Comparison of ENCODE assay signal across 29 mouse cellular contexts in genomic region chr8:94649496-94649895, GRCm38 (mm10). TPM values are rescaled to one million over a fixed set of nuclear protein-coding genes. Genes with fewer than 3 reads are reported as not detected.
DNase-seq lines count a peak whose midpoint lies in the region; ATAC-seq lines count a peak whose summit lies in the region.
"Had no signal": no experiment of that assay in that cellular context is flagged by ENCODE, and none has a peak within 500 bp of the region (broad histone marks: within the 10 kb centered on the region; RNA-seq: fewer than 3 reads in every experiment).

No protein-coding gene starts in this region.

- H3K9ac ChIP-seq in midbrain, embryonic 11.5 days (ENCODE audit: low read length): no peak overlapping the region
- no peak overlapping the region for H3K9ac ChIP-seq in midbrain, embryonic 14.5 days (replicated peaks; ENCODE audit: low read length)
- H3K9ac ChIP-seq: embryonic facial prominence, embryonic 15.5 days; forebrain, postnatal 0 days; heart, embryonic 15.5 days; hindbrain, embryonic 13.5 days; intestine, embryonic 15.5 days had no signal

- no peak for ATAC-seq in midbrain, embryonic 11.5 days (ENCODE audit: low FRiP score)
- ATAC-seq in midbrain, embryonic 14.5 days (ENCODE audit: low FRiP score, low TSS enrichment): no peak
- ATAC-seq: activated CD4-positive, CD25-positive, alpha-beta regulatory T cell, adult 4 months; forebrain, embryonic 14.5 days; forebrain, postnatal 0 days; hindbrain, embryonic 16.5 days; intestine, embryonic 15.5 days had no signal

- H3K27me3 ChIP-seq in midbrain, embryonic 11.5 days (ENCODE audit: control insufficient read depth, insufficient read depth, low read length): no peaks in the 10 kb centered on the region
- no peaks in the 10 kb centered on the region for H3K27me3 ChIP-seq in midbrain, embryonic 14.5 days (ENCODE audit: control insufficient read depth, insufficient read depth, low read length)
- H3K27me3 ChIP-seq: embryonic facial prominence, embryonic 15.5 days; heart, embryonic 15.5 days; hindbrain, embryonic 13.5 days; intestine, embryonic 15.5 days had no signal

- H3K4me1 ChIP-seq in midbrain, embryonic 11.5 days (ENCODE audit: control insufficient read depth, insufficient read depth, low read length): no peaks in the 10 kb centered on the region
- H3K4me1 ChIP-seq in midbrain, embryonic 14.5 days (ENCODE audit: control insufficient read depth, insufficient read depth, low read length): no peaks in the 10 kb centered on the region
- H3K4me1 ChIP-seq: embryonic facial prominence, embryonic 15.5 days; heart, embryonic 15.5 days; hindbrain, embryonic 10.5 days; hindbrain, embryonic 13.5 days; intestine, embryonic 15.5 days had no signal

- H3K4me2 ChIP-seq in midbrain, embryonic 11.5 days: no peak overlapping the region
- no peak overlapping the region for H3K4me2 ChIP-seq in midbrain, embryonic 14.5 days (ENCODE audit: low read length)
- H3K4me2 ChIP-seq: embryonic facial prominence, embryonic 15.5 days; heart, embryonic 11.5 days; heart, embryonic 15.5 days; hindbrain, embryonic 13.5 days; intestine, embryonic 15.5 days had no signal

- H3K36me3 ChIP-seq in midbrain, embryonic 11.5 days (ENCODE audit: control insufficient read depth, insufficient read depth, low read length): peaks cover 10% of the 10 kb centered on the region
- H3K36me3 ChIP-seq in midbrain, embryonic 14.5 days (ENCODE audit: control insufficient read depth, insufficient read depth, low read length): peaks cover 76% of the 10 kb centered on the region

- intact Hi-C loops in gastrocnemius, postnatal 36 days (cut with DNase I): no loop called here
- intact Hi-C loops in gastrocnemius, postnatal 14 days (cut with DNase I; ENCODE audit: low total_unique reads): no loop called here

- WGBS in midbrain, embryonic 11.5 days: 46% methylated on average over 3 of the region's 3 CpGs
- WGBS in midbrain, embryonic 14.5 days: 45% methylated on average over 3 of the region's 3 CpGs

- no peak overlapping the region for H3K4me3 ChIP-seq in midbrain, embryonic 11.5 days (ENCODE audit: low read depth, low read length)
- H3K4me3 ChIP-seq in midbrain, embryonic 14.5 days (replicated peaks; ENCODE audit: low read depth, low read length): no peak overlapping the region
- H3K4me3 ChIP-seq: embryonic facial prominence, embryonic 15.5 days; gastrocnemius, adult 2 months; heart, embryonic 15.5 days; hindbrain, embryonic 10.5 days; hindbrain, embryonic 13.5 days; intestine, embryonic 15.5 days had no signal

- DNase-seq in midbrain, embryonic 11.5 days (ENCODE audit: low spot score, missing footprints): peak; percentile 56
- DNase-seq in midbrain, embryonic 14.5 days: no peak
- peak; percentile 5 for DNase-seq in Muller cell, postnatal 12 days (ENCODE audit: inconsistent ontology term)
- peak; percentile 31 for DNase-seq in brain, adult 2 months (ENCODE audit: low read depth, low spot score)
- no peak for DNase-seq in gastrocnemius, postnatal 36 days
- DNase-seq in gastrocnemius, postnatal 14 days: no peak
- DNase-seq: adrenal gland, postnatal 10 days; adrenal gland, postnatal 36 days; cerebellum, adult 11-12 months; cerebellum, adult 8-10 months; cerebellum, postnatal 10 days; cerebellum, postnatal 36 days; embryo, embryonic 11 days; forebrain, postnatal 0 days; gastrocnemius, adult 2 months; gastrocnemius, postnatal 25 days; heart, postnatal 10 days; heart, postnatal 36 days; kidney, adult 18-20 months had no signal

- H3K27ac ChIP-seq in midbrain, embryonic 11.5 days (ENCODE audit: low read depth, low read length): no peak overlapping the region
- no peak overlapping the region for H3K27ac ChIP-seq in midbrain, embryonic 14.5 days (replicated peaks; ENCODE audit: low read depth, low read length)
- H3K27ac ChIP-seq: embryonic facial prominence, embryonic 15.5 days; gastrocnemius, adult 2 months; heart, embryonic 15.5 days; hindbrain, embryonic 10.5 days; hindbrain, embryonic 13.5 days; intestine, embryonic 15.5 days had no signal

- H3K9me3 ChIP-seq in midbrain, embryonic 11.5 days (ENCODE audit: control insufficient read depth, low read length): no peaks in the 10 kb centered on the region
- H3K9me3 ChIP-seq in midbrain, embryonic 14.5 days (ENCODE audit: control insufficient read depth, low read length): no peaks in the 10 kb centered on the region
- H3K9me3 ChIP-seq: embryonic facial prominence, embryonic 15.5 days; heart, embryonic 15.5 days; hindbrain, embryonic 10.5 days; hindbrain, embryonic 13.5 days; intestine, embryonic 15.5 days had no signal

RNA-seq across cellular contexts. Expression of gene Arl2bp, which starts 16.9 kb away (rescaled TPM):
- 94.6 and 108 TPM in 2 replicates for polyA plus RNA-seq in midbrain, embryonic 11.5 days (2014; fragmentation: Nextera tagmentation; extraction: Ambion mirVana)
- 83.0 and 99.4 TPM in 2 replicates for polyA plus RNA-seq in midbrain, embryonic 14.5 days (2014; fragmentation: Nextera tagmentation; extraction: Ambion mirVana)
- total RNA-seq in gastrocnemius, postnatal 36 days (2021): 10 to 100 TPM; 53.8 to 67.4 TPM
- total RNA-seq in gastrocnemius, postnatal 14 days (2021): 10 to 100 TPM; 63.2 to 64.6 TPM

RNA-seq across cellular contexts. Expression of gene Pllp, which starts 46.6 kb away (rescaled TPM):
- polyA plus RNA-seq in midbrain, embryonic 11.5 days (2014; fragmentation: Nextera tagmentation; extraction: Ambion mirVana): 0.66 TPM in 1 of 2 replicates, not detected in the other
- 0.82 and 1.3 TPM in 2 replicates for polyA plus RNA-seq in midbrain, embryonic 14.5 days (2014; fragmentation: Nextera tagmentation; extraction: Ambion mirVana)
- total RNA-seq in gastrocnemius, postnatal 36 days (2021): 1 to 10 TPM in 1 of 2 experiments, under 1 TPM in 1; 0.51 to 3.4 TPM
- 10 to 100 TPM in 1 of 2 experiments, 1 to 10 TPM in 1; 2.7 to 13.1 TPM for total RNA-seq in gastrocnemius, postnatal 14 days (2021)
- total RNA-seq: granulocyte monocyte progenitor cell, adult 5-6 weeks had no signal
- polyA plus RNA-seq: heart, embryonic 11.5 days had no signal

RNA-seq across cellular contexts. Expression of gene Fam192a, which starts 47.7 kb away (rescaled TPM):
- 107 and 127 TPM in 2 replicates for polyA plus RNA-seq in midbrain, embryonic 11.5 days (2014; fragmentation: Nextera tagmentation; extraction: Ambion mirVana)
- polyA plus RNA-seq in midbrain, embryonic 14.5 days (2014; fragmentation: Nextera tagmentation; extraction: Ambion mirVana): 71.9 and 91.9 TPM in 2 replicates
- 10 to 100 TPM; 16.2 to 20.1 TPM for total RNA-seq in gastrocnemius, postnatal 36 days (2021)
- total RNA-seq in gastrocnemius, postnatal 14 days (2021): 10 to 100 TPM; 21.1 to 25.2 TPM

RNA-seq across cellular contexts. Expression of gene Rspry1, which starts 47.8 kb away (rescaled TPM):
- 50.7 and 51.9 TPM in 2 replicates for polyA plus RNA-seq in midbrain, embryonic 11.5 days (2014; fragmentation: Nextera tagmentation; extraction: Ambion mirVana)
- 46.1 and 54.4 TPM in 2 replicates for polyA plus RNA-seq in midbrain, embryonic 14.5 days (2014; fragmentation: Nextera tagmentation; extraction: Ambion mirVana)
- 1 to 10 TPM; 7.3 to 9.3 TPM for total RNA-seq in gastrocnemius, postnatal 36 days (2021)
- total RNA-seq in gastrocnemius, postnatal 14 days (2021): 10 to 100 TPM in 1 of 2 experiments, 1 to 10 TPM in 1; 9.4 to 10.3 TPM

Comparison
In these comparisons a context has a peak if more than half of its experiments do, and no peak if none do; other contexts are left out.
1. DNase-seq: peak in midbrain, embryonic 11.5 days (single experiment), Muller cell, postnatal 12 days (single experiment) and brain, adult 2 months (single experiment); none in midbrain, embryonic 14.5 days (single experiment), gastrocnemius, postnatal 36 days (0 of 2) and gastrocnemius, postnatal 14 days (single experiment).